Mouse (Mus musculus): ENCODE data around the gene Trpt1. TPM values are rescaled to one million over a fixed set of nuclear protein-coding genes. Genes with fewer than 3 reads are reported as not detected.
A peak's percentile ranks its signal among the peaks of the same experiment; 100 is the strongest.

The Trpt1 gene
- polyA plus RNA-seq, 1 experiment from 2014 or later = 18.0 TPM

- no peak for ATAC-seq (ENCODE audit: low FRiP score)
- 90% methylated on average over 9 of the region's 9 CpGs for WGBS
These were observed 11.1 kb downstream of the Trpt1 start for GRCm38 (mm10) chr19:7006892-7007593.

DNA sequence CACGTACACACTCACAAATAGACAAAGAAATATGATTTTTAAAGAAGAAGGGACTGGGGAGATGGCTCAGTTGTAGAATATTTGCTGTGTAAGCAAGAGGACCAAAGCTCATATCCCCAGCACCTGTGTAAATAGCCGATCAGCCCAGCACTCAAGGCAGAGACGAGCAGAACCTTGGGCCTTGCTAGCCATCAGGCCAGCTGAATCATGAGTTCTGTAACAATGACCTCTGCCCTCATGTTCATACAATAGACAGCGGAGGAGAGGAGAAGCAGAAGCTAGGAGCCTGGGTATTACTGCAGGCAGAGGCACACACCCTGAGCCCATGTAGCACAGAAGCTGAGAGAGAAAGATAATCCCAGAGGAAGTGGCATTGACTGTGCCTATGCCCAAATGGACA, 16.5 kb downstream of the Trpt1 start:
- no peak for ATAC-seq (ENCODE audit: low FRiP score)
- Histone ChIP-seq H3K4me3 (no peak overlapping the region), H3K27me3 (no peaks in the 10 kb centered on the region), H3K36me3 (peaks cover 29% of the 10 kb centered on the region), H3K9ac (peak overlapping the region; percentile 4; the same call in 1 of the 2 replicates), H3K4me1 (replicated peaks) (no peaks in the 10 kb centered on the region), H3K9me3 (no peaks in the 10 kb centered on the region), H3K27ac (no peak overlapping the region), H3K4me2 (no peak overlapping the region)
- WGBS = 82% methylated on average over 4 of the region's 4 CpGs

More at GRCm38 (mm10) chr19:7006892-7007593, 11.1 kb downstream of the Trpt1 start:
- H3K9me3 ChIP-seq = no peaks in the 10 kb centered on the region
- no peaks in the 10 kb centered on the region for H3K4me1 ChIP-seq (replicated peaks)
- no peak overlapping the region for H3K9ac ChIP-seq
- H3K27ac ChIP-seq = no peak overlapping the region
- H3K4me3 ChIP-seq = no peak overlapping the region
- no peak overlapping the region for H3K4me2 ChIP-seq
- H3K27me3 ChIP-seq = no peaks in the 10 kb centered on the region
- H3K36me3 ChIP-seq = no peaks in the 10 kb centered on the region

DNA sequence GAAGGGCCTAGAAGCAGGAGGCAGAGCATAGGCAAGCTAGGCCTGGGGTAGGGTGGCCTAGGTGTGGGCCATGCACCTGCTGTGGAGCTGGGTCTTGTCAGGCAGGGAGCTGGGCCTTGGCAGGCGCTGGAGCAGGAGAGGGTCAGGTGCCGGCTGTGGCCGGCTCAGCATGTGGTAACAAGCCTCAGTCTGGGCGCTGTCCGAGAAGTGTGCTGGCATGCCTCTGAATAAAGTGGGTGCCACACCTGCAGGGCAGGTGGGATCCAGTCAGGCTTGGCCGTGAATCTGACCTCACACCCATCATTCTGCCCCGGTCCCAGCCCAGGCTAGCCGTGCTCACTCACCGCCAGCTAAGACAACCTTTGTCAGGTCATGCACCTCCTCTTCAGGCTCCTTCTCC, 18.1 kb downstream of the Trpt1 start:
- H3K4me1 ChIP-seq (replicated peaks) = no peaks in the 10 kb centered on the region
- no peak overlapping the region for H3K4me3 ChIP-seq
- no peaks in the 10 kb centered on the region for H3K9me3 ChIP-seq
- H3K9ac ChIP-seq = no peak overlapping the region
- no peaks in the 10 kb centered on the region for H3K27me3 ChIP-seq
- no peak overlapping the region for H3K27ac ChIP-seq
- ATAC-seq (ENCODE audit: low FRiP score) = no peak
- H3K4me2 ChIP-seq = no peak overlapping the region
- WGBS = 92% methylated on average over 9 of the region's 9 CpGs
- peaks cover 44% of the 10 kb centered on the region for H3K36me3 ChIP-seq

- Histone ChIP-seq H3K27me3 (no peaks in the 10 kb centered on the region), H3K9me3 (no peaks in the 10 kb centered on the region), H3K36me3 (peaks cover 50% of the 10 kb centered on the region), H3K4me1 (replicated peaks) (no peaks in the 10 kb centered on the region), H3K9ac (no peak overlapping the region), H3K4me3 (no peak overlapping the region), H3K4me2 (no peak overlapping the region), H3K27ac (no peak overlapping the region)
- no peak for ATAC-seq (ENCODE audit: low FRiP score)
- WGBS = 92% methylated on average over 20 of the region's 20 CpGs
These were observed 18.7 kb downstream of the Trpt1 start for GRCm38 (mm10) chr19:7014481-7015135.

DNA sequence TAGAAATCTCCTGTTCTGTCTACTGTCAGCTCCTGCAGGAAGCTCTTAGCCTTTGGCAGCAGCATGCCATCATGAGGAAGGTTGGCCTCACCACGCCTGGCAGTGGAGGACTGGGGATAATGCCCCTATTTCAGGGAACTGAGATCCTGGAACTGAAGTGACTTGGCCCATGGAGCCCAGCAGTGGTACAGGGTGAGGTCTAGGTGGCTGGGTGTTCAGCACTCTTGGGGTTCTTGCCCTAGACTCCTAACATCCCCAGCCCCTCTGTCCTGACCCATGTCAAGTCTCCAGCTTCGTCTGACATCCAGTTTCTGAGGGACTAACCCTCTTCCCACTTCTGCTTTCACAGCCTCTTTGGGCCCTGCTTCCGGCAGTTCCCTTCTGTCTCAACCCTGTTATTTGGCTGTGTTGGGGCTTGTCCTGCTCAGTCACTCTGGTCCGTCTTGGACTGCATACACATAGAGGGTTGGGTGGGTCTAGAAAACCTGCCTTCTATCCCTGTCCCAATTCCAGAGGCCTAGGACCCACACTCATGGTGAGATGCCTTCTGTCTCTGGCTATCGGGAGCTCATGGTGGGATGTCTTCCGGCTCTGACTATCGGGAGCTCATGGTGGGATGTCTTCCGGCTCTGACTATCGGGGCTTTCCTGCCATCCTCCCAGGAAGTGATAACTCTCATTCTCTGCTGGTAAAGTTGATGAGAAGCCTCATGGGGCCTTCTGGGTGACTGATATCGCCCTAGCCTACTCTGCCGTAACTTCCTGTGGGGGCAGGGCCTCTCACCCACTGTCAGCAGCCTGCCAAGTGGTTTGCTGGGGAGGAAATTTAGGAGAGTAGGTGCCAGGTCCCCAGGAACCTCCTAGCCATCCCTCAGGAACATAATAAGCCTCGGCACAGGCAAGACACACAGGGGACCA, 21.9 kb downstream of the Trpt1 start:
- Histone ChIP-seq H3K27ac (no peak overlapping the region), H3K27me3 (no peaks in the 10 kb centered on the region), H3K4me2 (no peak overlapping the region), H3K4me3 (no peak overlapping the region), H3K9me3 (no peaks in the 10 kb centered on the region), H3K9ac (no peak overlapping the region), H3K36me3 (peaks cover 82% of the 10 kb centered on the region), H3K4me1 (replicated peaks) (no peaks in the 10 kb centered on the region)
- no peak for ATAC-seq (ENCODE audit: low FRiP score)
- 84% methylated on average over 12 of the region's 12 CpGs for WGBS

DNA sequence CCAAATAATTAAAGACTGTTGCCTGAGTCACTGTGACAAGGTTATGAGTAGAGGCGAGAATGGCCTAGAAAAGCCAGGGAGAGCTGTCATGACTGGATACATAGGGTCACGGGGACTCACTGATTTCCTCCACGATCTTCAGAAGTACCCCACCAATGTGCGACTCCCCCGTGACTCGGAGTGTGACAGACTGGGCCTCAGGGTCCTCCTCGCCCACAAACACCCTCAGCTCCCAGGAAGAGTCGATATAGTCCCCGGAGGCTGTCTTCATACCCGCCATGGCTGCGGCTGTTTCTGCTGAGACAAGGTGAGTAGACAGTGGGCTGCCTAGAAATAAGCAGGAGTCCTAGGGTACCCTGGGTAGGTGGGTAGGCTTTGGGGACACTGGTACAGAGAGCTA, 22.6 kb downstream of the Trpt1 start:
- Histone ChIP-seq H3K4me1 (replicated peaks) (no peaks in the 10 kb centered on the region), H3K4me2 (no peak overlapping the region), H3K9me3 (no peaks in the 10 kb centered on the region), H3K36me3 (peaks cover 83% of the 10 kb centered on the region), H3K4me3 (no peak overlapping the region), H3K27me3 (no peaks in the 10 kb centered on the region), H3K9ac (no peak overlapping the region), H3K27ac (no peak overlapping the region)
- 93% methylated on average over 11 of the region's 11 CpGs for whole genome bisulfite sequencing
- ATAC-seq (ENCODE audit: low FRiP score) = no peak

GRCm38 (mm10) chr19:7019191-7019590, 23.3 kb downstream of the Trpt1 start, which contains the start of gene Fermt3:
TSS of gene Fermt3 (minus strand) at chr19:7019469.
- no peaks in the 10 kb centered on the region for H3K9me3 ChIP-seq
- no peaks in the 10 kb centered on the region for H3K4me1 ChIP-seq (replicated peaks)
- no peak within 1 kb of the TSS; the same call in 1 of the 2 replicates for H3K27ac ChIP-seq
- no peak within 1 kb of the TSS for H3K4me2 ChIP-seq
- peaks cover 82% of the 10 kb centered on the region for H3K36me3 ChIP-seq
- no peaks in the 10 kb centered on the region for H3K27me3 ChIP-seq
- H3K4me3 ChIP-seq = no peak within 1 kb of the TSS
- WGBS = 86% methylated on average over 5 of the region's 5 CpGs
- no peak for ATAC-seq (ENCODE audit: low FRiP score)
- H3K9ac ChIP-seq = no peak within 1 kb of the TSS

- Histone ChIP-seq H3K4me3 (no peak overlapping the region), H3K4me1 (replicated peaks) (no peaks in the 10 kb centered on the region), H3K27ac (no peak overlapping the region; the same call in 1 of the 2 replicates), H3K27me3 (no peaks in the 10 kb centered on the region), H3K4me2 (no peak overlapping the region), H3K36me3 (peaks cover 86% of the 10 kb centered on the region), H3K9ac (no peak overlapping the region), H3K9me3 (no peaks in the 10 kb centered on the region)
- no peak for ATAC-seq (ENCODE audit: low FRiP score)
- WGBS = 54% methylated on average over 3 of the region's 3 CpGs
These were observed 24.3 kb downstream of the Trpt1 start for GRCm38 (mm10) chr19:7020224-7020641.

DNA sequence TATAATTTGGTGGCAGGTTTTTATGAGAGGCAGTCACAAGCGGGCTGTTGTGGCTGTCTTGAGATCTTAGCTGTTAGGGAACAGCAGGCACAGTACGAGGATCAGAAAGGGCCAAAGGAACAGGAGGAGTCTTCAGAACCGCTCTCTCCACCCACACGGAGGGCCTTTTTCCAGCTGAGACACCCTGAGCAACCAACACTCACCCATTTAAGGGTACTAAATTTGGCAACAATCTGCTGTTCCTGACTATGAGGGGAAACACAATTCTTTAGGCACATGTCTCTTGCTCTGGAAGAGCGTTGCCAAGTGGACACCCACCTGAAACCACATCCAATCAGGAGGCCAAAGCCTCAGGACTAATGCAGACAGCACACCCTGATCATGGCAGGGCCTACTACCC, 33.6 kb downstream of the Trpt1 start:
- WGBS = 98% methylated on average over 5 of the region's 5 CpGs
- Histone ChIP-seq H3K4me3 (no peak overlapping the region), H3K36me3 (peaks cover 98% of the 10 kb centered on the region), H3K27me3 (no peaks in the 10 kb centered on the region), H3K4me1 (replicated peaks) (no peaks in the 10 kb centered on the region), H3K9ac (no peak overlapping the region), H3K27ac (no peak overlapping the region), H3K9me3 (no peaks in the 10 kb centered on the region), H3K4me2 (no peak overlapping the region)
- ATAC-seq (ENCODE audit: low FRiP score) = no peak

GRCm38 (mm10) chr19:7034006-7034405, 38.1 kb downstream of the Trpt1 start:
- peaks cover 70% of the 10 kb centered on the region for H3K36me3 ChIP-seq
- WGBS = 93% methylated on average over 5 of the region's 5 CpGs

GRCm38 (mm10) chr19:7039088-7039720, 43.3 kb downstream of the Trpt1 start:
- no peaks in the 10 kb centered on the region for H3K27me3 ChIP-seq
- H3K9me3 ChIP-seq = no peaks in the 10 kb centered on the region
- ATAC-seq (ENCODE audit: low FRiP score) = peak; percentile 30
- H3K36me3 ChIP-seq = peaks cover 20% of the 10 kb centered on the region
- 1% methylated on average over 31 of the region's 35 CpGs for WGBS
- H3K27ac ChIP-seq = peak overlapping the region; percentile 95
- H3K9ac ChIP-seq = peak overlapping the region; percentile 96
- H3K4me2 ChIP-seq = peak overlapping the region; percentile 81
- H3K4me3 ChIP-seq = peak overlapping the region; percentile 92
- H3K4me1 ChIP-seq (replicated peaks) = peaks cover 39% of the 10 kb centered on the region

More at GRCm38 (mm10) chr19:7034006-7034405, 38.1 kb downstream of the Trpt1 start:
- no peak overlapping the region for H3K4me3 ChIP-seq
- no peak overlapping the region for H3K27ac ChIP-seq
- H3K9me3 ChIP-seq = no peaks in the 10 kb centered on the region
- no peak overlapping the region for H3K9ac ChIP-seq
- no peaks in the 10 kb centered on the region for H3K27me3 ChIP-seq
- no peak overlapping the region for H3K4me2 ChIP-seq
- ATAC-seq (ENCODE audit: low FRiP score) = no peak
- H3K4me1 ChIP-seq (replicated peaks) = peaks cover 29% of the 10 kb centered on the region

Data from hindbrain, embryonic 13.5 days (tissue).